Mouse (Mus musculus) CD4-positive, CD25-positive, alpha-beta regulatory T cell, adult 2 months (primary cell): Measurements from ENCODE around the gene Siglec1.
"Not testable (repeated sequence)": the region's sequence is repeated elsewhere in the genome, so short reads cannot be mapped to it uniquely, and the experiment has no call there.

Source experiments
- DNase-seq: peaks from one replicate; pipeline ENCODE4 v3.0.0-alpha.2; 2012; ENCODE audit warnings: low read depth, low spot score

The Siglec1 gene

DNA sequence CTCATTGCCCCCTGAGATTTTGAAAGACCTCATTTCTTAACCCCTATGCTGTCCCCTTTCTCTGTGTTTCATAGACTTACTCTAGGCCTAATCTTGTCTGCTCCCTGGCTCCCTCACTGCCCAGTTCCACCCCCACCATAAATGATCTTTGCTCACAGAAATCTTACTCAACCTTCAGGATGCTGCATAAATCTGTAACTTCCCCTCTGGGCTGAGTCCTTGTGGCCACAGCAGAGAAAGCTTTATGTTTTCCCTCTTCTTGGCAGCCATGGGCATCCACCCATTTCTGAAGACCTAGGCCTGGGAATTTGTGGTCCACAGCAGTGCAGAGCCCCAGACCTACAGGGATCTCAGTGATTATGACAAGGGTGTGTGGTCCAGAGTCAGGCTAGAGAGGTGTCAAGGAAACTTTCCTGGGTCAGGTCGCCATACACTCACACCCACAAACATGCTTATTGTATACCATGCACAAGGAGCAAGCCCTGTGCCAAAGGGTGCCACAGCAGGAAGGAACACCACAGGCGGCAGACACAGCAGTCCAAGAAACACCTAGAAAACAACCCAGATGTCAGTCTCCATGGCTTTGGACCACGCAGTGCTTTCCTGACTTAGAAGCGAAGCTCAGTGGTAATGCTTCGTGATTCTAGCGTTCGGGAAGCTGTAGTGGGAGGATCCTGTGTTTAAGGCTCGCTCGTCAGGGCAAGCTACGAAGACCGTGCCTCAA is at the start of gene Siglec1:
TSS of gene Siglec1 (minus strand) at position 99 of the 724 bp plus-strand sequence.
- DNase-seq, result no peak

- DNase-seq, result no peak
Observed at GRCm38 (mm10) chr2:131135521-131136139, 49.1 kb upstream of the Siglec1 start.

GRCm38 (mm10) chr2:131134826-131135400 is 48.3 kb upstream of the Siglec1 start:
- no peak for DNase-seq

GRCm38 (mm10) chr2:131134381-131134780 is 47.8 kb upstream of the Siglec1 start:
- no peak for DNase-seq

DNA sequence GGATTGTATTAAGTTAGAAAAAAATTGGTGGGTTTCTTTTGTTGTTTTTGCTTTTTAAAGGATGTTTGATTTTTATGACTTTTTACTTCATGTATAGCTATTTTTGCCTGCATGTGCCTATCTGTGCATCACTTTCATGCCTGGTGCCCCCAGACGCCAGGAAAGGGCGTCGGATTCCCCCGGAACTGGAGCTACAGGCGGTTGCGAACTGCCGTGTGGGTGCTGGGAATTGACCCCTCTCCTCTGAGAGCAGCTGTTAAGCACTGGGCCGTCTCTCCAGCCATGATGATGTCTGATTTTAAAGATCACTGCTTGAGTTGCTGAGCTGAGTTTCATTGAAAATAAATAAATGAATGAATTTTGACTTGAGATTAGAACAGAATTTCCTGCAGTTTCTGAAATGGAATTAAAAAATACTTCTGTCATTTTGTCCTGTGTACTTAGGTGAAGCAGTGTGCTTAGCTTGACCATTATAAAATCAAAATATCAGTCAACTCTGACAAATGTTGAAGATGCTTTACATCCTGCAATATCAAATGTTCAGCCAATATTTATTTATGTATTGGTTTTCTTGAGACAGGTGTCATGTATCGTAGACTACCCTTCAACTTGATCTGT is 46.5 kb upstream of the Siglec1 start, which contains the start of gene Gm11037:
TSS of gene Gm11037 (plus strand) at position 568 of the 618 bp plus-strand sequence.
- no peak for DNase-seq

DNA sequence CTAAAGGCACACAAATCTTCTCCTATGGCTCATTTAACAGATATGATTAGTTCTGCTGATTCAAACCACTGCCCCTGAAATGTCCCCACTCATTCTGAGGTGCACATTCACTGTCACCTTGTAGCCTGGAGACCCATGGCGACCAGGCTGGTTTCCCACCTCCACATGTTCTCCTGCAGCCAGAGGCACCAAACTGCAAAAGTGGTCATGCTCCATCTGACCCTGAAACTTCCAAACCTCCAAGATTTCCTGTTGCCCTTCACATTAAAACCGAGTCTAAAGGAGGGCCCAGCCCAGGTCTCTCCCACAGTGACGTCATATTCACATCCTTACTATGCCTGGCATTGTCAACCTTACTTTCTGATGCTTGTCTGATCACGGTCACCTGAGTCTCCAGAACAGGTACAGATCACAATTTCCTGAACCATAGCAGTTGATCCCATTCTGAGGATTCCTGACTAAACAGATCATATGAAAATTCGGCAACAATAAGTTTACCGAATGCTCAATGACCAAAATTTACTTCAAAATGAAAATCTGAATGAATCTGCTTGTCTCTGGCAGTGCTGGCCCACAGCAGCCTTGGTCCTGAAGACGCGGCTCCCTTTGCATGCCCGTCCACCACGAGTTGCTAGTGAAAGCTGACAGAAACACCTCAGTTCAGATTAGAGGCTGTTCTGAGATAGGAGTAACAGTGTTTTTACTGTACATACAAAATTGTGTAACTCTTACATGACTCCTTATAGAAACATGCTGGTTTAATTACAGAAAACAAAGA is 45.7 kb upstream of the Siglec1 start:
- no peak for DNase-seq

DNA sequence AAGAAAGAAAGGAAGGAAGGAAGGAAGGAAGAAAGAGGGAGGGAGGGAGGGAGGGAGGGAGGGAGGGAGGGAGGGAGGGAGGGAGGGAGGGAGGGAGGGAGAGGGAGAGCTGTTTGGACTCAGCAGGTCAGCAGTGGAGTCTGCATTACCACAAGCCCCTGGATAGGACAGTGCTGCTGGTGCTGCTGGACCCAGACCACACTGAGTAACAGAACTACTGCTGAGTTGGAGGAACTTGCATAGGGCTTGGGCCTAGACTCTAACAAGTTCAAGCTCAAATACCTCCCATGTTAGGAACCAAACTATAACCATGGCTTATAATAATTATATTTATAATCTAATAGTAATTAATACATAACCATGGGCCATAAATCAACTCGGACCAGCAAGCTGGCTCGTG is 44.3 kb upstream of the Siglec1 start:
- no peak for DNase-seq

DNA sequence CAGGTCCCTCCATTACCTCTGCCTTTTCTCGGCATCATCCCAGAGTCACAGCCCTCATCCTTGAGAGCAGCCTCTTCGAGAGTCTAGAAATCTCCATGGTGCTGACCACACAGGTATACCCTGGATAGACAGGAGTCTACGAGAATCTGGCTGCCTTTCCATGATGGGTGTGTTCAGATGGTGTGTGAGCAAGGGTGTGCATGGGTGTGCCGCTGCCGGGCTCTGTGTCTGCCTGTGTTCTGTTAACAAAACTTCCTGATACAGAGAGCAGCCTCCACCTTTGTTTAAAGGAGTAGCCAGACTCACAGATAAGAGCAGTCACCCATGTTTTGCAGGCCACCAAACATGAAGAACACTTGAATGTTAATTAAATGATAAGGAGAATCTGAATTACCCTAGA is 43.3 kb upstream of the Siglec1 start:
- DNase-seq, result no peak

GRCm38 (mm10) chr2:131128636-131129157 is 42.1 kb upstream of the Siglec1 start:
- no peak for DNase-seq

DNA sequence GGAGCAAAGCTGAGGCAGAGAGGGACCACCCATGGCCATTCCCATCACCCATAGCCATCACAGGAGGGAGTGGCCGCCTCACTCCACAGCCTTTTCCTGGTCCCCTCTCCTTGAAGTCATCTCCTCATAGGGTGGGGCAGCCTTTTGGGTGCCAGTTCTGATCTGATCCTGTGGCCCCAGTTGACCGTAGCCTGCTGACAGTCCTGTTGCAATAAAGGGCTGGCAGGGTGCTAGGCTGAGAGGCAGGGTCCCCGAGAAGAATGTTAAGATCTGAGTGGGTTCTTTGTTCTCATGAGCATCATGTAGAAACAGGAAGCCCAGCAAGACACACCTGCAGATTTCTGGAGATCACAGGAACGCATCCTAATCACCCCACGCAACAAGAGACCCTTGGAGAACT is 41.6 kb upstream of the Siglec1 start:
- no peak for DNase-seq

DNA sequence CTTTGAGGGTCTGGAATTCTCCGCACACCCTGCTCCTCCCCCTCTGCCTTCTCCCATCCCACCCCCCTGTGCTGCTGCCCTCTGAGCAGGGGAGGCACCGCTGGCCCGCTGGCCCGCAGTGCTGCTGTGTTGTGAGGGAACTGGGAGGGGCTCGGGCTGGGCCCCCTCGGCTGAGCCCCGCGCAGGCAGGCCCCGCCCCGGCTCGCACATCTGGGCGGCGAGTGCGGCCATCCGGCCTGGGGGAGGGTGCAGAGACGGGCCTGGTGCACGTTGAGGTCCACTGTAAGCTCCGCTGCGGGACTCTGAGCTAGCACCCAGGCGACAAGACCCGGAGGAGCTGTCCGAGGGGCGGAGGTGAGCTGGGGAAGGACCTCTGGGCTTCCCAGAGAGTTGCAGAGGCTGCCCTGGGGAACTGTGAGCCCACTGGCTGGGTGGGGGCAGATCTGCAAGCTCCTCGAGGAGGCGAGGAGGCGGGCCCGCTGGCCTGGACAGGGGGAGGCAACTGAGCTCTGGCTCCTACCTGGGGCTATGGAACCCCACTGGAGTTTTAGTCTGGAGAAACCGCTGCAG is 40.7 kb upstream of the Siglec1 start, which contains the start of gene Hspa12b:
TSS of gene Hspa12b (plus strand) at position 120 of the 570 bp plus-strand sequence.
- DNase-seq, result no peak

- no peak for DNase-seq
Observed at GRCm38 (mm10) chr2:131125964-131126815, 39.6 kb upstream of the Siglec1 start.

DNA sequence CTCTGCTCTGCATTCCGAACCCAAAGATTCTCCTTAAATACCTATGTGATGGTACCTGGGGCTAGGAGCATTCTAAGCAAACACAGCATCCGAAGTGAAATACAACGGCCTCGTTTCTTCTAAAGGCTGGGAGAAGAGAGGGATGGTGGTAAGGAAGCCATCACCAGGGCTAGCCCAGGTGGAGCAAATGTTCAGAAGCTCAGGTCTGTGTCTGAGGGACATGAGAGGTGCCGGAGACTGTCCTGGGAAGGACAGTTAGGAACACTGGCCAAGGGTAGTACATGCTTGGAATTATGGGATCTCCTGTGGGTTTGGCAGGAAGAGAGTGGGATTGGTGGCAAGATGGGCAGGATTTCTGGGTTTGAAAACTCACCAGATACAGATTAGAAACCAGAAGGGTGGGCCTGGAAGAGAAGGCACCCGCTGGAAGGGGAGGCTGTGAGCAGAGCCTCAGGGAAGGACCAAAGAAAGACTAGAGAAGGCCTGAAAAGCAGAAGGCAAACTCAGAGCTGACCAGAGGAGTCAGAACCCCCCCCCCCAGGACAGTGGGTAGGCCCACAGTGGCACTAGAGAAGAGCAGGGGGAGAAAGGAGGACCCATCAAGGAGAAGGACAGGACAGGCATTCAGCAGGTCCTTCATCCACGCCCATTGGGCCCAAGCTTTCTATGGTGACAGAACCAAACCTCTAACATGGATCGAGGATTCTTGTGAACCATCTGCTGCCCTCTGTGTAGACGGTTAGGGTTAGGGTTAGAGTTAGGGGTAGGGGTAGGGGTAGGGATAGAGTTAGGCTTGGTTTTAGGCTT is 38.8 kb upstream of the Siglec1 start:
- no peak for DNase-seq

DNA sequence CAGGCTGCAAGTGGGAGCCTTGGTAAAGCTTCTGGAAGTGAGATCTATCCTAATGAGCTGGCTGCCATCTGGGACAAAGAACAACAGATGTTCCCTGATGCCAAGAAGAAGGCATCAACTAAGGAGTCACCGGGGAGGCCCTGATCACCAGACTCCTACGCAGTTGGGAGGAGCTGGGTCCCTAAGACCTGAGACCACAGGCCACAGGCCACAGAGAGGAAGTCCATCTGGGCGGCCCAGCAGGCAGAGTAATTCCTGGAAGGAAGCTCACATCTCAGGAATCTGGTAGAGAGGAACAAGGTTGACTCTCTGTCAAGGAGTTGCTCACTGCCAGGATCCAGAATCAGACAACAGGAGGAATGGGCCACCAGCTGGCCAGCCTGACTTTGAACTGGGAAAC is 37.6 kb upstream of the Siglec1 start:
- DNase-seq, result no peak

DNA sequence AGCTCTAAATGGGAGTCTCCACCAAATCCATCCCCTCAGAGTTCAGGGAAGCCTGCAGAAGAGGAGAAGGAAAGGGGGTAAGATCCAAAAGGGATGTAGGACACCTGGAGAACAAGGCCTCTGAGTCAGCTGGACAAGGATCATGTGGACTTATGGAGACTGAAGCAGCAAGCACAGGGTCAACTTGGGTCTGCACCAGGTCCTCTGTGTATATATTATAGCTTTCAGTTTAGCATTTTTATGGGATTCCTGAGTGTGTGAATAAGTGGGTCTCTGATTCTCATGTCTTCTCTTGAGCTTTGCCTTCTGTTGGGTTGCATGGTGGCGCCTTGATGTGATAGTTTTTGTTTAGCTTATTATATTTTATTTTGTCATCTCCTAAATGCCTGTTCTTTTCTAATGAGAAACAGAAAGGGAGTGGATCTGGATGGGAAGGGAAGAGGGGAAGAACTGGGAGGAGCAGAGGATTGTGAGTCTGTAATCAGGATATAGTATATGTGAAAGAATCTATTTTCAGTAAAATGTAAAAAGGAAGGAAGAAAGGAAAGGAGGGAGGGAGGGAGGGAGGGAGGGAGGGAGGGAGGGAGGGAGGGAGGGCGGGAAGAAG is 32.5 kb upstream of the Siglec1 start:
- DNase-seq, result no peak

DNA sequence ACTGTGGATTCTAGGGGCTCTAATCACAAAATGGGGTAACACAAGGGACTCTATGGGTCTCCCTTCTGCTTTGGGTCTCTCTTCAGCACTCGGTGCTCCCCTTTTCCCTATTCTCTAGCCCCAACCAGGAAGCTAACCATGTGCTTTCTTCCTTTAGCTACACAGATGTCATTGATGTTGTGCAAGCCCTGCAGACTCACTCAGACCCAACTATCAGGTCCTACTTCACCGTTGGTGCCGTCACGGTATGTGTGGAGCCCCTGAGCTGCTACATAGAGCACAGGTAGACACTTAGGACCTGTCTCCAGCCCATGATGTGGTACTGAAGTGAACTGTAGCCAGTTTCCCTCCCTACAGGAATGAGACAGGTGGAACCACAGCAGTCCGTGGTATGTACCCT is 19.4 kb upstream of the Siglec1 start:
- DNase-seq, result no peak

DNA sequence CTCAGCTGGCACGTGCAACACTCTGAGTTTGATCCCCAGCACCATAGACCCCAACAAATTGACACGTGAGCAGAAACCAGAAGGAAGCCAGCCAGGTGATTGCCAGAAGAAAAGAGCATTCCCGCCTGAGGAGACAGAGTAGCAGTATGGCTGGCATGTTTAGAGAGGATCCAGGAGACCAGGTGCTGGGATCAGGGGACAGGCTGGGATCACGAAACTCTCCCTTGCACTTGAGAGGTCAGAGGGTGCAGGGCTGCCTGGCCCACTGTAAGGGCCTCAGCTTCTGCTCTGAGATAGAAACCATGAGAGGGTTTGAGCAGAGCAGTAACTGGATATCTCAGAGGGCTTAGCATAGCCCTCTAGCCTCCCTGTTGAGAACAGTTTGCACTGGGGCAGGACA is 18.5 kb upstream of the Siglec1 start:
- not testable (repeated sequence) for DNase-seq

GRCm38 (mm10) chr2:131104021-131104420 is 17.5 kb upstream of the Siglec1 start:
- no peak for DNase-seq

- no peak for DNase-seq
Observed at GRCm38 (mm10) chr2:131101530-131101929, 15.0 kb upstream of the Siglec1 start.
